Mouse (Mus musculus) neural tube, embryonic 12.5 days (tissue): Measurements from ENCODE around the gene Psmb1. TPM values are rescaled to one million over a fixed set of nuclear protein-coding genes. Genes with fewer than 3 reads are reported as not detected.
A peak's percentile ranks its signal among the peaks of the same experiment; 100 is the strongest.

Experiments used
- ATAC-seq: fragments of 200-750 bp; cut with Nextera tagmentation; 2 replicates; pipeline ENCODE4 v1.8.0; 2017; ENCODE audit warnings: low read depth, mild to moderate bottlenecking, moderate TSS enrichment, moderate library complexity; ENCODE audit not compliant: low FRiP score
- H3K27ac ChIP-seq: fragments of 300-500 bp; sonication (generic); 2 replicates; pipeline ENCODE4 v1.5.1; 2016
- H3K27me3 ChIP-seq: fragments of 300-500 bp; sonication (generic); replicated peaks from 2 replicates; pipeline ENCODE4 v1.6.1; 2016; ENCODE audit warnings: mild to moderate bottlenecking
- H3K36me3 ChIP-seq: fragments of 300-500 bp; sonication (generic); 2 replicates; pipeline ENCODE4 v1.6.1; 2016; ENCODE audit warnings: mild to moderate bottlenecking
- H3K4me1 ChIP-seq: fragments of 300-500 bp; sonication (generic); 2 replicates; pipeline ENCODE4 v1.6.1; 2016
- H3K4me2 ChIP-seq: fragments of 300-500 bp; sonication (generic); replicated peaks from 2 replicates; pipeline ENCODE4 v1.6.1; 2016; ENCODE audit warnings: mild to moderate bottlenecking
- H3K4me3 ChIP-seq: fragments of 300-500 bp; sonication (generic); 2 replicates; pipeline ENCODE4 v1.5.1; 2016
- H3K9ac ChIP-seq: fragments of 300-500 bp; sonication (generic); 2 replicates; pipeline ENCODE4 v1.6.1; 2016; ENCODE audit warnings: mild to moderate bottlenecking
- H3K9me3 ChIP-seq: fragments of 300-500 bp; sonication (generic); 2 replicates; pipeline ENCODE4 v1.6.1; 2016; ENCODE audit warnings: mild to moderate bottlenecking
- WGBS: fragments of 180-500 bp; shearing (Covaris S2); methylation state at CpG from one replicate; pipeline ENCODE4 v1.1.7; 2016; 5-methylcytosine and 5-hydroxymethylcytosine counted together
- polyA plus RNA-seq: library from polyadenylated mRNA; unstranded; fragments of >200 nt; fragmentation: Nextera tagmentation; extraction: Ambion mirVana; gene quantifications from 2 replicates; pipeline ENCODE4 v1.2.1, GENCODE M21; 2016

The Psmb1 gene
- polyA plus RNA-seq, 1 experiment from 2014 or later, result 252 TPM

DNA sequence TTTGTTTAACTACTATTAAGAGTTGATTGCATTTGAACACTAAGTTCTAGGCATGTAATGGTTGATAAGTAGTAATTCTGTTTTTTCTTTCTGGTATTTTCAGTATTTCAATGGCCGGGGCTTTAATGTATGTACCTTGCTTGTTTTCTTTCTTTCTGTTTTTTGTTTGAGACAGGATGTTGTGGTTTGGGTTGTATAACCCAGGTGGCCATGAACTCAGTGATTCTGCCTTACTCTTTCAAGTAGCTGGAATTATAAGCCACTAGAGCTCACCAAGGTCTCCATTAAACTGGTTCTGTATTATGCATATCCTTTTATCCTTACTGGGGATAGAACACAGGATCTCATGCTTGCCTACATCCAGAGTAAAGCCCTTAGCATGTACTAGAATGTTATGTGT, 19.2 kb upstream of the Psmb1 start:
- WGBS, result 89% methylated on average over 1 of the region's 1 CpGs
- H3K9me3 ChIP-seq, result no peaks in the 10 kb centered on the region
- no peak overlapping the region for H3K9ac ChIP-seq
- peaks cover 81% of the 10 kb centered on the region for H3K36me3 ChIP-seq
- ATAC-seq, result no peak
- no peaks in the 10 kb centered on the region for H3K4me1 ChIP-seq
- H3K4me3 ChIP-seq, result no peak overlapping the region
- no peak overlapping the region for H3K4me2 ChIP-seq
- H3K27ac ChIP-seq, result no peak overlapping the region
- H3K27me3 ChIP-seq, result no peaks in the 10 kb centered on the region

- no peaks in the 10 kb centered on the region for H3K4me1 ChIP-seq
- H3K9me3 ChIP-seq, result no peaks in the 10 kb centered on the region
- no peak overlapping the region for H3K9ac ChIP-seq
- peaks cover 82% of the 10 kb centered on the region for H3K36me3 ChIP-seq
- H3K4me3 ChIP-seq, result no peak overlapping the region
- no peak overlapping the region for H3K4me2 ChIP-seq
- ATAC-seq, result no peak
- H3K27me3 ChIP-seq, result no peaks in the 10 kb centered on the region
- 94% methylated on average over 5 of the region's 5 CpGs for WGBS
- no peak overlapping the region for H3K27ac ChIP-seq
Measured at GRCm38 (mm10) chr17:15518186-15518585, 18.6 kb upstream of the Psmb1 start.

DNA sequence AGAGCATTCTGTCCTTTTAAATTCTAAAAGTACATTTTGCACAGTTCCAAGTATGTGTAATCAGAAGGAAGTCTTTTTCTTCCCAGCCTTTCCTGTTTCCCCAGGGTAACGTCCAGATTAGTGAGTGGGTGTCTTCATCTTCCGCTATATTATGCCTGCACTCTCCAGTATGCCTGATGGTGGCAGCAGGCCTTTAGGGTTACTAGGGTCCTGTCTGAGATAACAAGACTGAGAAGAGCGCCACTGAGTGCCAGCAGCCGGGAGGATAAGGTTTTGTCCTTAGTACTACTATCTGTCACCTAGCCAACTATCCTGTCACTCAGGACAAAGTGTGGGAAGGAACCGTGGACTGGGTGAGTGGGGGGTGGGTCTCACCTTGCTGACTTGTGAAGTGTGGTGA, 18.2 kb upstream of the Psmb1 start:
- Histone ChIP-seq H3K4me1 (no peaks in the 10 kb centered on the region), H3K9ac (no peak overlapping the region), H3K27ac (no peak overlapping the region), H3K27me3 (no peaks in the 10 kb centered on the region), H3K4me3 (no peak overlapping the region), H3K9me3 (no peaks in the 10 kb centered on the region), H3K36me3 (peaks cover 82% of the 10 kb centered on the region), H3K4me2 (no peak overlapping the region)
- no peak for ATAC-seq
- WGBS, result 80% methylated on average over 5 of the region's 5 CpGs

GRCm38 (mm10) chr17:15510694-15511093, 11.1 kb upstream of the Psmb1 start:
- Histone ChIP-seq H3K4me2 (no peak overlapping the region), H3K27ac (no peak overlapping the region), H3K4me3 (no peak overlapping the region), H3K4me1 (no peaks in the 10 kb centered on the region), H3K9ac (no peak overlapping the region), H3K27me3 (no peaks in the 10 kb centered on the region), H3K36me3 (peaks cover 90% of the 10 kb centered on the region), H3K9me3 (no peaks in the 10 kb centered on the region)
- ATAC-seq, result no peak
- WGBS, result 48% methylated on average over 2 of the region's 2 CpGs

DNA sequence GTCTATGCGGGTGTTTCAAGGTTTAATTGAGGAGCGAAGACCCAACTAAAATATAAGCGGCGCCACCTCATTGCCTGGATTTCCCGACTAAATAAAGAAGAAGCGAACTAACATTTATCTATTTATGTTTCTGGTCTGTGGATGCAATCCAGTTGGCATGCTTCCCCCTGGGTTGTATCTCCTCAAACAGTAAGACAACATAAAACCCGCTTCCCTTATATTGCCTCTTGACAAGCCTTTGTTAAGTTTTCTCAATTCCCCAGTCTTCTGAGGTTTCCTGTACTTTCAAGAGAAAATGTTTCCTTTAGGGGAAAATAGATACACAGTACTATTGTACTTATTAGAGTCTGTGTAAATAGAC, 818 bp downstream of the Psmb1 start:
- H3K36me3 ChIP-seq, result peaks cover 12% of the 10 kb centered on the region
- H3K9ac ChIP-seq, result no peak overlapping the region
- peak overlapping the region; percentile 82 for H3K4me3 ChIP-seq
- H3K27ac ChIP-seq, result no peak overlapping the region
- peaks cover 36% of the 10 kb centered on the region for H3K4me1 ChIP-seq
- H3K9me3 ChIP-seq, result no peaks in the 10 kb centered on the region
- no peaks in the 10 kb centered on the region for H3K27me3 ChIP-seq
- ATAC-seq, result no peak
- H3K4me2 ChIP-seq, result peak overlapping the region; percentile 92
- WGBS, result 48% methylated on average over 7 of the region's 7 CpGs

GRCm38 (mm10) chr17:15497882-15498752, 1.4 kb downstream of the Psmb1 start:
- Histone ChIP-seq H3K9me3 (no peaks in the 10 kb centered on the region), H3K27ac (peak overlapping the region; percentile 85), H3K27me3 (no peaks in the 10 kb centered on the region), H3K9ac (peak overlapping the region; percentile 86), H3K4me2 (peak overlapping the region; percentile 92), H3K4me3 (peak overlapping the region; percentile 82), H3K36me3 (peaks cover 16% of the 10 kb centered on the region), H3K4me1 (peaks cover 36% of the 10 kb centered on the region)
- WGBS, result under 1% methylated on average over 50 of the region's 50 CpGs
- ATAC-seq, result peak; percentile 91

GRCm38 (mm10) chr17:15490542-15490941, 9.0 kb downstream of the Psmb1 start:
- Histone ChIP-seq H3K9ac (no peak overlapping the region), H3K27ac (no peak overlapping the region), H3K4me1 (0 out of 2 replicates have a peak, but pooled peaks cover 6% of the 10 kb centered on the region), H3K4me2 (no peak overlapping the region), H3K4me3 (no peak overlapping the region), H3K36me3 (peaks cover 51% of the 10 kb centered on the region), H3K9me3 (no peaks in the 10 kb centered on the region), H3K27me3 (no peaks in the 10 kb centered on the region)
- ATAC-seq, result no peak
- 95% methylated on average over 7 of the region's 7 CpGs for WGBS

DNA sequence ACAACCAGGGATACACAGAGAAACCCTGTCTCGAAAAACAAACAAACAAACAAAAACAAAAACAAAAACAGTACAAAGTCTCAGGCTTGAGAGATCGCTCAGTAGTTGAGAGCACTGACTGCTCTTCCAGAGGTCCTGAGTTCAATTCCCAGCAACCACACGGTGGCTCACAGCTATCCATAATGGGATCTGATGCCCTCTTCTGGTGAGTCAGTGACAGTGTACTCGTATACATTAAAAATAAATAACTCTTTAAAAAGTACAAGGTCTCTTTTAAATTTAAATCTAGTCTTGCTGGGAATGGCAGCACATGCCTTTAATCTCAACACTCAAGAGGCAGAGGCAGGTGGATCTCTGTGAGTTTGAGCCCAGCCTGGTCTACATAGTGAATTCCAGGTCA, 26.9 kb downstream of the Psmb1 start:
- H3K4me1 ChIP-seq, result no peaks in the 10 kb centered on the region
- no peaks in the 10 kb centered on the region for H3K27me3 ChIP-seq
- H3K27ac ChIP-seq, result no peak overlapping the region
- 89% methylated on average over 4 of the region's 4 CpGs for WGBS
- no peak overlapping the region for H3K4me2 ChIP-seq
- H3K36me3 ChIP-seq, result peaks cover 75% of the 10 kb centered on the region
- H3K9ac ChIP-seq, result no peak overlapping the region
- ATAC-seq, result no peak
- no peak overlapping the region for H3K4me3 ChIP-seq
- no peaks in the 10 kb centered on the region for H3K9me3 ChIP-seq

- ATAC-seq, result peak; percentile 50; the same call in 1 of the 2 replicates
- Histone ChIP-seq H3K27me3 (no peaks in the 10 kb centered on the region), H3K9me3 (no peaks in the 10 kb centered on the region), H3K27ac (no peak overlapping the region), H3K4me3 (no peak overlapping the region), H3K36me3 (peaks cover 27% of the 10 kb centered on the region), H3K4me1 (no peaks in the 10 kb centered on the region), H3K4me2 (no peak overlapping the region), H3K9ac (no peak overlapping the region)
- WGBS, result 26% methylated on average over 5 of the region's 5 CpGs
Measured at GRCm38 (mm10) chr17:15467669-15468068, 31.9 kb downstream of the Psmb1 start.

DNA sequence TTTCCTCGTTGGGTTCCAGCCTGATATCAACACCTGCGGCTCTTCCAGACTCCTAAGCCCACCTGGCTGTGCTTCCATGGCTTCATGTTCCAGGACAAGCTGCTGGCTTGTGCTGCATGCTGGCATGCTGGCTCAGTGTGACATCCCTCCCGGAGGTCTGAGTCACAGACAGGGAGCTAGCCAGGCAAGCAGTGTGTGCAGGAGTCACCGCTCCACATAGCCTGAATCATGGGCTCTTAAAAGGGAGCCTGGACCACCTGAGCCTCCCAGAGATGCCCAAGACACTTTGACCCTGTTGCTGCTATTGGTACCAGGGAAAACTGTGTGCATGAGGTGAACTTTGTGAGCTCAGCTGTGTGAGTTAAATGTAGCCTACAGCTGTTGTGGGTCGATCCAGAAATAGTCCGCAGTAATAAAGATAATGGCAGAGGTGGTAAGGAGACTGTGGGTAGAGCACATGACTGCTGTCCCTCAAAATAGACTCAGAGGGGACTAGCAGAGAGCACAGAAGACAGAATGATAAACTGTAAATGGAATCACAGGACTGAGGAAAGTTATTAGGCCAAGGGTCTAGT, 37.5 kb downstream of the Psmb1 start:
- H3K36me3 ChIP-seq, result peaks cover 12% of the 10 kb centered on the region; the same call in 1 of the 2 replicates
- H3K27me3 ChIP-seq, result no peaks in the 10 kb centered on the region
- no peak overlapping the region for H3K4me2 ChIP-seq
- WGBS, result 93% methylated on average over 6 of the region's 6 CpGs
- H3K27ac ChIP-seq, result no peak overlapping the region
- H3K4me1 ChIP-seq, result no peaks in the 10 kb centered on the region
- H3K4me3 ChIP-seq, result no peak overlapping the region
- no peak overlapping the region for H3K9ac ChIP-seq
- H3K9me3 ChIP-seq, result no peaks in the 10 kb centered on the region
- no peak for ATAC-seq

GRCm38 (mm10) chr17:15459761-15460160, 39.8 kb downstream of the Psmb1 start:
- no peaks in the 10 kb centered on the region for H3K27me3 ChIP-seq
- no peak for ATAC-seq
- 93% methylated on average over 4 of the region's 4 CpGs for WGBS

DNA sequence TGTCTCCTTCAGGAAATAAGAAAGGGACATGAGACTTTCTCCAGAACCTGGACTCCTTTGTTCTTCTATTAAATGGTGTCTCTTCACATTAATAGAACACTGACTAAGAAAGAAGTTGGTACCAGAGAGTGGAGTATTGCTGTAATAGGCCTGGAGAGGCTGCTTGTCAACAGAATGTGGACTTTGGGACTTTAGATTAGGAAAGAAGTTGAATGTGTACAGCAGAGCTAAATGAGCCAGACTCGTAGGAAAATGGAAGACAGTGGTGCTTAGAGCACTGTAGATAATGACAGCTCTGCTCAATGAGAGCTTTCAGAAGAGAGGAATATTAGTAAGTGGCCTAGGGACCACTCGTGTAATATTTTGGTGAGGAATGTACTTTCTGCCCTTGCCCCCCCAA, 43.0 kb downstream of the Psmb1 start:
- H3K4me1 ChIP-seq, result no peaks in the 10 kb centered on the region
- no peak overlapping the region for H3K4me2 ChIP-seq
- 90% methylated on average over 2 of the region's 2 CpGs for WGBS
- peaks cover 9% of the 10 kb centered on the region; the same call in 1 of the 2 replicates for H3K36me3 ChIP-seq
- H3K27me3 ChIP-seq, result no peaks in the 10 kb centered on the region
- H3K27ac ChIP-seq, result no peak overlapping the region
- H3K9ac ChIP-seq, result no peak overlapping the region
- no peaks in the 10 kb centered on the region for H3K9me3 ChIP-seq
- no peak for ATAC-seq
- H3K4me3 ChIP-seq, result no peak overlapping the region

More at GRCm38 (mm10) chr17:15459761-15460160, 39.8 kb downstream of the Psmb1 start:
- Histone ChIP-seq H3K4me2 (no peak overlapping the region), H3K4me1 (no peaks in the 10 kb centered on the region), H3K4me3 (no peak overlapping the region), H3K9me3 (no peaks in the 10 kb centered on the region), H3K36me3 (peaks cover 12% of the 10 kb centered on the region; the same call in 1 of the 2 replicates), H3K27ac (no peak overlapping the region), H3K9ac (no peak overlapping the region)
